Mouse (Mus musculus) heart, postnatal 0 days (tissue): ENCODE results near the gene Tgfbr2. TPM values are rescaled to one million over a fixed set of nuclear protein-coding genes. Genes with fewer than 3 reads are reported as not detected.

Source experiments
- ATAC-seq: fragments of 200-750 bp; cut with Nextera tagmentation; 2 replicates; pipeline ENCODE4 v1.8.0; 2017; ENCODE audit warnings: low read depth, moderate number of reproducible peaks, moderate library complexity; ENCODE audit not compliant: insufficient read depth
- DNase-seq: peaks from one replicate; pipeline ENCODE4 v3.0.0-alpha.2; 2016; ENCODE audit warnings: low spot score
- H3K27ac ChIP-seq: fragments of 300-500 bp; sonication (generic); 2 replicates; pipeline ENCODE4 v1.5.1; 2014; ENCODE audit warnings: low read depth, mild to moderate bottlenecking
- H3K27me3 ChIP-seq: fragments of 300-500 bp; sonication (generic); 2 replicates; pipeline ENCODE4 v1.6.1; 2014; ENCODE audit warnings: low read length, mixed read lengths; ENCODE audit not compliant: control insufficient read depth, insufficient read depth
- H3K36me3 ChIP-seq: fragments of 300-500 bp; sonication (generic); replicated peaks from 2 replicates; pipeline ENCODE4 v1.6.1; 2014; ENCODE audit warnings: low read length, mixed read lengths; ENCODE audit not compliant: control insufficient read depth, insufficient read depth
- H3K4me1 ChIP-seq: fragments of 300-500 bp; sonication (generic); 2 replicates; pipeline ENCODE4 v1.6.1; 2014; ENCODE audit warnings: antibody characterized with exemption; ENCODE audit not compliant: control insufficient read depth, insufficient read depth
- H3K4me2 ChIP-seq: fragments of 300-500 bp; sonication (generic); 2 replicates; pipeline ENCODE4 v1.6.1; 2014; ENCODE audit warnings: low read depth, mild to moderate bottlenecking, low read length, moderate library complexity
- H3K4me3 ChIP-seq: fragments of 300-500 bp; sonication (generic); 2 replicates; pipeline ENCODE4 v1.5.1; 2014; ENCODE audit warnings: low read depth, low read length
- H3K9ac ChIP-seq: fragments of 300-500 bp; sonication (generic); replicated peaks from 2 replicates; pipeline ENCODE4 v1.6.1; 2014; ENCODE audit warnings: low read depth, low read length, mixed read lengths
- H3K9me3 ChIP-seq: fragments of 300-500 bp; sonication (generic); replicated peaks from 2 replicates; pipeline ENCODE4 v1.6.1; 2016; ENCODE audit warnings: low read length; ENCODE audit not compliant: control insufficient read depth
- CTCF ChIP-seq: IDR thresholded peaks from 2 replicates; pipeline ENCODE4 v1.5.1; 2016; ENCODE audit warnings: antibody characterized with exemption, control low read depth, low read depth
- EP300 ChIP-seq: IDR thresholded peaks from 2 replicates; pipeline ENCODE4 v1.6.1; 2016; ENCODE audit warnings: antibody characterized with exemption, low read depth
- WGBS: fragments of 180-500 bp; shearing (Covaris S2); extraction: QIAGEN DNeasy Blood & Tissue Kit; methylation state at CpG from one replicate; pipeline ENCODE4 v1.1.7; 2014; 5-methylcytosine and 5-hydroxymethylcytosine counted together
- polyA plus RNA-seq: library from polyadenylated mRNA; unstranded; fragments of >200 nt; fragmentation: Nextera tagmentation; extraction: Ambion mirVana; gene quantifications from 2 replicates; pipeline ENCODE4 v1.2.1, GENCODE M21; 2015
- total RNA-seq: library from RNA; depleted of rRNA; stranded (reverse); fragments of >200 nt; gene quantifications from 2 replicates; pipeline ENCODE4 v1.2.3, GENCODE M21; 2014; ENCODE audit warnings: low replicate concordance

The Tgfbr2 gene
- total and polyA plus RNA-seq, 2 experiments from 2014 or later, result 16.0 to 70.8 TPM

GRCm38 (mm10) chr9:116150725-116151396 is 24.3 kb downstream of the Tgfbr2 start:
- Histone ChIP-seq H3K27me3 (no peaks in the 10 kb centered on the region), H3K36me3 (peaks cover 15% of the 10 kb centered on the region; the same call in 1 of the 2 replicates), H3K9me3 (no peaks in the 10 kb centered on the region), H3K4me2 (0 out of 2 replicates have a peak overlapping the region, but pooled peaks have one; percentile 19), H3K9ac (no peak overlapping the region), H3K27ac (peak overlapping the region; percentile 15; the same call in 1 of the 2 replicates), H3K4me3 (no peak overlapping the region), H3K4me1 (peaks cover 19% of the 10 kb centered on the region)
- ATAC-seq, result peak; percentile 39; the same call in 1 of the 2 replicates
- peak; percentile 12 for DNase-seq
- WGBS, result 17% methylated on average over 7 of the region's 7 CpGs
- no peak for TF ChIP-seq CTCF
- no peak for TF ChIP-seq EP300

GRCm38 (mm10) chr9:116148809-116149208 is 26.4 kb downstream of the Tgfbr2 start:
- Histone ChIP-seq H3K4me2 (no peak overlapping the region), H3K27ac (no peak overlapping the region), H3K4me3 (no peak overlapping the region), H3K27me3 (no peaks in the 10 kb centered on the region), H3K9me3 (no peaks in the 10 kb centered on the region), H3K9ac (no peak overlapping the region), H3K36me3 (0 out of 2 replicates have a peak, but pooled peaks cover 9% of the 10 kb centered on the region), H3K4me1 (peaks cover 36% of the 10 kb centered on the region)
- ATAC-seq, result no peak
- no peak for DNase-seq
- 93% methylated on average over 7 of the region's 7 CpGs for WGBS
- TF ChIP-seq EP300 (no peak), CTCF (no peak)

GRCm38 (mm10) chr9:116146235-116146634 is 28.9 kb downstream of the Tgfbr2 start:
- Histone ChIP-seq H3K27me3 (no peaks in the 10 kb centered on the region), H3K36me3 (no peaks in the 10 kb centered on the region), H3K9ac (no peak overlapping the region), H3K27ac (peak overlapping the region; percentile 40), H3K4me3 (no peak overlapping the region), H3K4me1 (peaks cover 32% of the 10 kb centered on the region), H3K4me2 (no peak overlapping the region), H3K9me3 (no peaks in the 10 kb centered on the region)
- TF ChIP-seq CTCF (no peak), EP300 (no peak)
- DNase-seq (peak; percentile 57), ATAC-seq (peak; percentile 63)
- WGBS, result 16% methylated on average over 9 of the region's 9 CpGs

GRCm38 (mm10) chr9:116145231-116145641 is 29.9 kb downstream of the Tgfbr2 start:
- no peaks in the 10 kb centered on the region for H3K9me3 ChIP-seq
- H3K27ac ChIP-seq, result peak overlapping the region; percentile 40
- H3K27me3 ChIP-seq, result no peaks in the 10 kb centered on the region
- WGBS, result 34% methylated on average over 10 of the region's 10 CpGs
- ATAC-seq, result peak; percentile 38; the same call in 1 of the 2 replicates
- H3K9ac ChIP-seq, result no peak overlapping the region
- H3K4me1 ChIP-seq, result peaks cover 33% of the 10 kb centered on the region
- H3K4me3 ChIP-seq, result no peak overlapping the region
- peak; percentile 42 for DNase-seq
- TF ChIP-seq EP300 (0 out of 2 replicates have a peak, but pooled peaks have one; percentile 26), CTCF (no peak)
- 0 out of 2 replicates have a peak, but pooled peaks cover 4% of the 10 kb centered on the region for H3K36me3 ChIP-seq
- no peak overlapping the region; the same call in 1 of the 2 replicates for H3K4me2 ChIP-seq

GRCm38 (mm10) chr9:116140422-116140821 is 34.7 kb downstream of the Tgfbr2 start:
- 0 out of 2 replicates have a peak, but pooled peaks have one; percentile 25 for ATAC-seq
- H3K36me3 ChIP-seq, result 0 out of 2 replicates have a peak, but pooled peaks cover 4% of the 10 kb centered on the region
- 0 out of 2 replicates have a peak overlapping the region, but pooled peaks have one; percentile 11 for H3K27ac ChIP-seq
- no peak overlapping the region for H3K9ac ChIP-seq
- H3K4me3 ChIP-seq, result no peak overlapping the region
- DNase-seq, result no peak
- peaks cover 22% of the 10 kb centered on the region for H3K4me1 ChIP-seq
- 86% methylated on average over 6 of the region's 6 CpGs for WGBS
- no peaks in the 10 kb centered on the region for H3K9me3 ChIP-seq
- H3K4me2 ChIP-seq, result no peak overlapping the region
- no peak for TF ChIP-seq EP300
- no peaks in the 10 kb centered on the region for H3K27me3 ChIP-seq
